Mouse (Mus musculus) kidney, adult 2 months (tissue): ENCODE measurements around the gene Crlf1.

Experiments
- CTCF ChIP-seq: fragments of 200-500 bp; conservative IDR thresholded peaks from 2 replicates; pipeline ENCODE4 v1.5.1; 2011; ENCODE audit warnings: low read depth, mild to moderate bottlenecking, control low read depth, low read length, moderate library complexity, mixed read lengths; ENCODE audit not compliant: insufficient read depth, insufficient read length
- POLR2A ChIP-seq: fragments of 200-500 bp; IDR thresholded peaks from one replicate; pipeline ENCODE4 v1.6.1; 2011; ENCODE audit warnings: low read depth, low read length, control low read depth

DNA sequence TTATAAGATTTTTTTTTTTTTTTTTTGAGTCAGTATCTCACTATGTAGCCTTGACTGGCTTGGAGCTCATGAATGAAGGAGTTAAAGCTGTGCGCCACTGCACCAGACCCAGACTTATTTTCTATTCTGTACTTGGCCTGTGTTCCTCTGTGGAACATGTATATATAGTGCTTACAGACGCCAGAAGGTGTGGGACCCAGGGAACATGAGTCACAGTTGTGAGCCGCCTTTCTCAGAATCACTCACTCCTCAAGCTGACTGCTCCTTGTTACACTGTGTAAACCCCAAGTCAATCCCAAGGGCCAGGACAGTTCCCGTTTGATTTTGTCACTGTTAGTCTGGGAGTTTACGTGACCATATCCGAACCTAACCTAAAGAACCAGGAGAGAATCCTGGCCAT is 26.1 kb downstream of the Crlf1 start:
- TF ChIP-seq CTCF (no peak), POLR2A (no peak)
